Mouse (Mus musculus): ENCODE data around the gene Mrtfa. TPM values are rescaled to one million over a fixed set of nuclear protein-coding genes. Genes with fewer than 3 reads are reported as not detected.

Gene Mrtfa
- polyA plus RNA-seq, 1 experiment from 2014 or later, result 28.2 TPM

DNA sequence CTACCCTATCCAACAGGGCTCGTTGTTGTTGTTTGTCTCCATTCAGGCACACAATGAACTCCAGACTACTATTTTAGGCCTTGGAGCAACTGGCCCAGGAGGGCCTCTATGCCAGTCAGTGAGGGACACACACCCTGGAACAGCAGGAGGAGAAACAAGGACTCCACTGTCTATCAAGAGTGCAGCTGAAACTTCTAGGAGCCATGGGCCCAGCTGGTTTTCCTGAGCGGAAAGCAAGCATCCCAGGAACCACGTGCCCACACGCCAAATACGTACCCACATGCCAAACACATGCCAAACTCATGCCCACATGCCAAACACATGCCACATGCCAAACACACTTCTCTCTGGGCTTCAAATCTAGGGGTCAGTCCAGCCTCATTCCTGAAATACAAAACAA lies 152.1 kb downstream of the Mrtfa start:
- no peaks in the 10 kb centered on the region for H3K36me3 ChIP-seq (ENCODE audit: control insufficient read depth, insufficient read depth, low read length)
- H3K27me3 ChIP-seq (ENCODE audit: control insufficient read depth, insufficient read depth, low read length), result no peaks in the 10 kb centered on the region
- no peak overlapping the region for H3K4me2 ChIP-seq (replicated peaks; ENCODE audit: low read depth, low read length)
- 91% methylated on average over 5 of the region's 5 CpGs for WGBS
- ATAC-seq (ENCODE audit: low FRiP score, low TSS enrichment), result no peak
- no peak overlapping the region for H3K27ac ChIP-seq (ENCODE audit: low read depth, low read length)
- H3K4me1 ChIP-seq (ENCODE audit: control insufficient read depth, insufficient read depth, low read length), result peaks cover 38% of the 10 kb centered on the region
- H3K4me3 ChIP-seq (ENCODE audit: low read length), result no peak overlapping the region
- H3K9me3 ChIP-seq (ENCODE audit: control insufficient read depth, low read length), result no peaks in the 10 kb centered on the region
- no peak overlapping the region for H3K9ac ChIP-seq (ENCODE audit: low read depth, low read length)

DNA sequence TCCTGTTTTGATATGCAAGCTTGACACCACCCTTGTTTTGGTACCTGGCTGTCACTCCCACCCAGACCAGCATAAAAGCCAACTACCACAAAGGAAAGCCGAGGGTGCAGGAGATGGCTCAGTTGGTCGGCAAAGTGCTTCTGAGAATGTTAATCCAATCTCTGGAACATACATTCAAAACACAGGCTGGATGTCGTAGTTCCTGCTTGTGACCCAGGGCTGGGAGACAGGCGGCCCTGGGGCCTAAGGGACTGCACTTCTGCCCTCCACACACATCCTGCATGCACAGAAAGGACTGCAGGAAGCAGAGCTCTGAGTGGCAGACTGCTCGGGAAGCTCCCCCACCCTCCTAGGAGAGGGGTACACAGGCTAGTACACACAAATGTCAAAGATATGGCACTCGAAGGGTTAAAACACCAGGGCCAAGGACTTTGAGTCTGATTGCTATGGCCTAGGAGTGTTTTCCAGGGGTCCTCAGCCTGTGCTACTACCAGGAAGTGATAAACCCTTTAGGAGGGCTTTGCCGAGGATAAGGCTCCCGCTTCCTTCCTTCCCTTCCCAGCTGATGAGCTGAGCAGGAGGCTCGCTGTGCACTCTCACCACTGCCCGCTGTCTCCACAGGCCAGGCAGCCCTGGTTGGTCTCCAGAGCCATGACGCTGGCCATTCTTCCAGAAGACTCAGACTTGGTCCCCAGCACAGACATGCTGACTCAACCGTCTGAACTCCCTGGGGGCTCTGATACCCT lies 155.0 kb downstream of the Mrtfa start:
- WGBS, result 63% methylated on average over 12 of the region's 12 CpGs
- Histone ChIP-seq H3K27me3 (ENCODE audit: control insufficient read depth, insufficient read depth, low read length) (no peaks in the 10 kb centered on the region), H3K36me3 (ENCODE audit: control insufficient read depth, insufficient read depth, low read length) (no peaks in the 10 kb centered on the region), H3K4me1 (ENCODE audit: control insufficient read depth, insufficient read depth, low read length) (peaks cover 29% of the 10 kb centered on the region), H3K4me3 (ENCODE audit: low read length) (no peak overlapping the region), H3K27ac (ENCODE audit: low read depth, low read length) (peak overlapping the region; percentile 24; the same call in 1 of the 2 replicates), H3K4me2 (replicated peaks; ENCODE audit: low read depth, low read length) (no peak overlapping the region), H3K9me3 (ENCODE audit: control insufficient read depth, low read length) (no peaks in the 10 kb centered on the region), H3K9ac (ENCODE audit: low read depth, low read length) (no peak overlapping the region; the same call in 1 of the 2 replicates)
- no peak for ATAC-seq (ENCODE audit: low FRiP score, low TSS enrichment)

DNA sequence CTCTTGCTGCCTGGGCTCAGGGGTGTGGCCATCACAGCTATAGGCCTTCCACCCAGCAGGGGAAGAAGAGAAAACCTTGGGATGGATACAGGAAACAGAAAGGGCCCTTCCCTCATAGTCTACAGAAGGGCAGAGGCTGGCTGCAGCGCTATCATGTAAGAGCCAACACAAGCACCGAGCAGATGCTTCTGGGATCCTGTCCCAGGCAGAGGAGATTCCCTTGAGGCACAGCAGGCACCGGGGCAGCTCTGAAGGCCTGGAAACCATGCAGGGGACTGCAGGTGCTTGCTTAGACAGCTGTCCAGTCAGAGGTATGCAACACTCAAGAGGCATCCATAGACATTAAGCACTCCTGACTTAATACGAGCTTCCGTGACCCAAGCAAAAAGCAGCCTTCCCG lies 156.4 kb downstream of the Mrtfa start:
- Histone ChIP-seq H3K36me3 (ENCODE audit: control insufficient read depth, insufficient read depth, low read length) (no peaks in the 10 kb centered on the region), H3K4me2 (replicated peaks; ENCODE audit: low read depth, low read length) (no peak overlapping the region), H3K9me3 (ENCODE audit: control insufficient read depth, low read length) (no peaks in the 10 kb centered on the region), H3K4me1 (ENCODE audit: control insufficient read depth, insufficient read depth, low read length) (peaks cover 29% of the 10 kb centered on the region), H3K4me3 (ENCODE audit: low read length) (no peak overlapping the region), H3K9ac (ENCODE audit: low read depth, low read length) (no peak overlapping the region), H3K27ac (ENCODE audit: low read depth, low read length) (no peak overlapping the region), H3K27me3 (ENCODE audit: control insufficient read depth, insufficient read depth, low read length) (no peaks in the 10 kb centered on the region)
- WGBS, result 58% methylated on average over 6 of the region's 6 CpGs
- no peak for ATAC-seq (ENCODE audit: low FRiP score, low TSS enrichment)

DNA sequence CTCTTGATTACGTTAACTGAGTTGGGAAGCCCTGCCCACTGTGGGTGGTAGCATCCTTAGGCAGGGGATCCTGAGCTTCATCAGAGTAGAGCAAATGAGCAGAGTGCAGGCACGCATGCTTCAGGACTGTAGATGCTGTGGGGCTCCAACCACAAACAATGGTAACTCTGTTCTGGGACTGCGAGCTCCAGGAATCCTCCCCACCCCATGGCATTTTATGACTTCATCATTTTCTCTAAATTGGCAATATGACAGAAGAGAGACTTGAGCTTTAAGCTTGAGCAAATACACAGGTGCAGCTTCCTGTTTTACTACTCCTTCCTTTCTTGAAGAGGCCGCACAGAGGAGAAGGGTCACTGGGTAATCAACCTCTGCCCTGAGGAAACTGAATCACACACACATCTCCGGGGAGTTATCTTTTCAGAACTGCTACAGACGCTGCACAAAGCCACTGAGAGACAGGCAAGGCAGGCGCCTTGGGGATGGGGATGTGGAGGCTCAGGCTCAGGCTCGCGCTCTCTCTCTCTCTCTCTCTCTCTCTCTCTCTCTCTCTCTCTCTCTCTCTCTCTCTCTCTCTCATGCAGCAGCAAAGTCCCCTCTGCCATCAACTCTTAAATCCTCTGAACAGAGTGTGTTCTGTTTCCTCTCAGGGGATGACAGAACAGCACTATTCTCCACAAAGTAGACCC lies 157.5 kb downstream of the Mrtfa start:
- H3K4me3 ChIP-seq (ENCODE audit: low read length), result no peak overlapping the region
- H3K4me2 ChIP-seq (replicated peaks; ENCODE audit: low read depth, low read length), result no peak overlapping the region
- peak; percentile 46 for ATAC-seq (ENCODE audit: low FRiP score, low TSS enrichment)
- peaks cover 29% of the 10 kb centered on the region for H3K4me1 ChIP-seq (ENCODE audit: control insufficient read depth, insufficient read depth, low read length)
- no peaks in the 10 kb centered on the region for H3K9me3 ChIP-seq (ENCODE audit: control insufficient read depth, low read length)
- no peak overlapping the region for H3K9ac ChIP-seq (ENCODE audit: low read depth, low read length)
- peak overlapping the region; percentile 48; the same call in 1 of the 2 replicates for H3K27ac ChIP-seq (ENCODE audit: low read depth, low read length)
- WGBS, result 11% methylated on average over 9 of the region's 9 CpGs
- H3K36me3 ChIP-seq (ENCODE audit: control insufficient read depth, insufficient read depth, low read length), result no peaks in the 10 kb centered on the region
- H3K27me3 ChIP-seq (ENCODE audit: control insufficient read depth, insufficient read depth, low read length), result no peaks in the 10 kb centered on the region

DNA sequence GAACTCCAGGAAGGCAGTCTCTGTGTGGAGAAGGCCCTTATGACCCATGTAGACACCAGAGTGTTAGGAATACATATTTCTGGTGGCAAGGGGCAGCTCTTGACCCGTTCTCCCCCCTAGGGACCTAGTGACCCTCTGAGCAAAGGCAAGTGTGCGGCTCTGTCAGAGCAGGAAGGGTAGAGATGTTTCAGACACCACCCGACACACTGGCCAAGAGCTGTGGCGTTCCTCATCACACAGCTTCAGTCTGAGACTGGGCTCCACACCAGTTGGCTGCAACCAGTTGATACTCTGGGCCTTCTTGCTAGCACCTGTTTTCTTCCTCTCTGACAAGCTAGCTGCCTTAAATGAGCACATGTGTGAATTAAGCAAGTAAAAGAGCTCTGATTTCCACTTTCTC lies 158.9 kb downstream of the Mrtfa start:
- no peak for ATAC-seq (ENCODE audit: low FRiP score, low TSS enrichment)
- Histone ChIP-seq H3K4me1 (ENCODE audit: control insufficient read depth, insufficient read depth, low read length) (peaks cover 29% of the 10 kb centered on the region), H3K27me3 (ENCODE audit: control insufficient read depth, insufficient read depth, low read length) (no peaks in the 10 kb centered on the region), H3K27ac (ENCODE audit: low read depth, low read length) (no peak overlapping the region), H3K36me3 (ENCODE audit: control insufficient read depth, insufficient read depth, low read length) (no peaks in the 10 kb centered on the region), H3K9ac (ENCODE audit: low read depth, low read length) (no peak overlapping the region), H3K4me2 (replicated peaks; ENCODE audit: low read depth, low read length) (no peak overlapping the region), H3K9me3 (ENCODE audit: control insufficient read depth, low read length) (no peaks in the 10 kb centered on the region), H3K4me3 (ENCODE audit: low read length) (no peak overlapping the region)
- WGBS, result 87% methylated on average over 4 of the region's 4 CpGs

DNA sequence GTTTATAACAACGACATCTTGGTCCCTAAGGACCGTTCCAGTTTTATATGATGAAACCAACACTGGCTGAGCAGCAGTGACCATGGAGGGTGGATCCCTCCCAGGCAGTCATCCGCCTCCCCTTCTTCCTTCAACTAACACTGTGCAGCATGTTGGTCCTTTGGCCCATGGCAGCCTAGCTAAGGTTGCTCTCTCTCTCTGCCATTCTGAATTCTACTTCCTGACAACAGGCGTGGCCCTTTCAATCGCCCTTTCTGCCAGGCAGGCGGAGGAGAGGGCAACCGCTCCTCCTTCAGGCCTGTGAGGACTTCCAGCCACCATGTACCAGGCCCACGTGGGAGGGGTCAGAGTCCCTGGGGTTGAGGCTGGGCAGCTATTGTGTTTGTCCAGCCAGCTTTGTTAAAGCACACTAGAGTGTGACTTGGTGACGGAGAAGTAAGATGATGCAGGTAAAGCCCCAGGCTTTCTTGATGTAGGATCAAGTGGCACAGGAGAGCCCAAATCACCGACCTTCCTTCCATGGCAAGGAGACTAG lies 159.6 kb downstream of the Mrtfa start:
- H3K9me3 ChIP-seq (ENCODE audit: control insufficient read depth, low read length), result no peaks in the 10 kb centered on the region
- ATAC-seq (ENCODE audit: low FRiP score, low TSS enrichment), result no peak
- H3K9ac ChIP-seq (ENCODE audit: low read depth, low read length), result no peak overlapping the region
- H3K4me1 ChIP-seq (ENCODE audit: control insufficient read depth, insufficient read depth, low read length), result peaks cover 28% of the 10 kb centered on the region
- no peak overlapping the region for H3K27ac ChIP-seq (ENCODE audit: low read depth, low read length)
- WGBS, result 67% methylated on average over 10 of the region's 10 CpGs
- no peak overlapping the region for H3K4me3 ChIP-seq (ENCODE audit: low read length)
- H3K4me2 ChIP-seq (replicated peaks; ENCODE audit: low read depth, low read length), result no peak overlapping the region
- no peaks in the 10 kb centered on the region for H3K36me3 ChIP-seq (ENCODE audit: control insufficient read depth, insufficient read depth, low read length)
- no peaks in the 10 kb centered on the region for H3K27me3 ChIP-seq (ENCODE audit: control insufficient read depth, insufficient read depth, low read length)

DNA sequence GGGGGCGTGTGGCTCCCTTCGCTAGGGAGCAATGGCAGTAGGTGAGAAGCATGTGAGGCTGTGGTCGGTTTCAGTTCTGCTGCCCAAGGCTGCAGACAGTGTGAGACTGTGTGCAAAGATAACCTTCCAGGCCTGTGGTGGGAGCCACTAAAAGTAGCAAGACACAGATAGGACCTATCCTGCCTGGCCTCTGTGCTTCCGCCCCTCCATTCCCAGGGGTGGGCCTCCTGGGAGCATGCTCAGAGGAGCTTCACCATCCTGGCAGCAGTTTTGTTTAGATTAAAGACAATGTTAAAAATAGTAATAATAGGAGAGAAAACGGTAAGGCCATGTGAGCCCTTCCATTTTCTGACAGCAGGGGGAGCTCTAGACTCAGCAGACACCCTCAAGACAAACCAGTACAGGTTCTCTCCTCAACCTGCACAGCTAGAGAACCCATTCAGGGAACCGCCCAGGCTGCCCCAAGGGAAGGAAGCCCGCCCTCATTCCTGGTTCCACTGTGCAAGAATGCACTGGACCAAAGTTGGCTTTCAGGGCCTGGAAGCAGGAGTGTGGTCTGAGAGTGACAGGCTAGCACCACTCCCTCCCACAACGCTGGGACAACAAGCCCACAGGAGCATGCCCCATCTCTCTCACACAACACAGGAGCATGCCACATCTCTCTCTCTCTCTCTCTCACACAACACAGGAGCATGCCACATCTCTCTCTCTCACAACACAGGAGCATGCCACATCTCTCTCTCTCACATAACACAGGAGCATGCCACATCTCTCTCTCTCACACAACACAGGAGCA lies 163.0 kb downstream of the Mrtfa start:
- 30% methylated on average over 8 of the region's 8 CpGs for WGBS
- peak; percentile 79; the same call in 1 of the 2 replicates for ATAC-seq (ENCODE audit: low FRiP score, low TSS enrichment)
- Histone ChIP-seq H3K4me1 (ENCODE audit: control insufficient read depth, insufficient read depth, low read length) (no peaks in the 10 kb centered on the region), H3K4me3 (ENCODE audit: low read length) (no peak overlapping the region), H3K9ac (ENCODE audit: low read depth, low read length) (no peak overlapping the region), H3K36me3 (ENCODE audit: control insufficient read depth, insufficient read depth, low read length) (no peaks in the 10 kb centered on the region), H3K27me3 (ENCODE audit: control insufficient read depth, insufficient read depth, low read length) (no peaks in the 10 kb centered on the region), H3K9me3 (ENCODE audit: control insufficient read depth, low read length) (no peaks in the 10 kb centered on the region), H3K4me2 (replicated peaks; ENCODE audit: low read depth, low read length) (no peak overlapping the region), H3K27ac (ENCODE audit: low read depth, low read length) (no peak overlapping the region)

DNA sequence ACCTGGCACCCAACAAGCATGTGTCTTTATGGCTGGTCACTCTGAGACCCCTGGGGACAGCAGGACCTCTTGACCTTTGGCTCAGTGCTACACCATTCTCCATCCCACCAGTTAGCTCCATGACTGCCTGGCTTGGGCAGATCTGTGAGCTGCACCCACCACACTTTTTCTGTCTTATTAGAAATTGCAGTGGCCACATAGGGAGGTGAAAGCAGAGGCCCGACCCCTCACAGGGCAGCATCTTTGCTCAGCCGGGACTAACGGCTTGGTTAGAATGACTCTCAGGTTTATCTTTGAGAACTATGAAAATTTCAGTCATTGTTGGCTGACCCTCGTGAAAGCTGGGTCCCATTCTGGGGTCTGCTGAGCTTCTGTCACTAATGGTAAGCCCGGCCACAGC lies 163.7 kb downstream of the Mrtfa start:
- H3K4me2 ChIP-seq (replicated peaks; ENCODE audit: low read depth, low read length), result no peak overlapping the region
- no peaks in the 10 kb centered on the region for H3K9me3 ChIP-seq (ENCODE audit: control insufficient read depth, low read length)
- no peaks in the 10 kb centered on the region for H3K27me3 ChIP-seq (ENCODE audit: control insufficient read depth, insufficient read depth, low read length)
- H3K27ac ChIP-seq (ENCODE audit: low read depth, low read length), result no peak overlapping the region
- 72% methylated on average over 5 of the region's 5 CpGs for WGBS
- H3K4me1 ChIP-seq (ENCODE audit: control insufficient read depth, insufficient read depth, low read length), result no peaks in the 10 kb centered on the region
- no peak overlapping the region for H3K9ac ChIP-seq (ENCODE audit: low read depth, low read length)
- H3K36me3 ChIP-seq (ENCODE audit: control insufficient read depth, insufficient read depth, low read length), result 0 out of 2 replicates have a peak, but pooled peaks cover 4% of the 10 kb centered on the region
- peak; percentile 13; the same call in 1 of the 2 replicates for ATAC-seq (ENCODE audit: low FRiP score, low TSS enrichment)
- H3K4me3 ChIP-seq (ENCODE audit: low read length), result no peak overlapping the region

All from kidney, embryonic 14.5 days (tissue).